Mouse (Mus musculus) midbrain, embryonic 10.5 days (tissue): Measurements from ENCODE around the gene Dus3l. TPM values are rescaled to one million over a fixed set of nuclear protein-coding genes. Genes with fewer than 3 reads are reported as not detected.
A peak's percentile ranks its signal among the peaks of the same experiment; 100 is the strongest.

Source experiments
- DNase-seq: peaks from one replicate; pipeline ENCODE4 v3.0.0-alpha.2; 2017; ENCODE audit warnings: low spot score
- H3K27ac ChIP-seq: fragments of 300-500 bp; sonication (generic); replicated peaks from 2 replicates; pipeline ENCODE4 v1.5.1; 2016; ENCODE audit warnings: mild to moderate bottlenecking
- H3K27me3 ChIP-seq: fragments of 300-500 bp; sonication (generic); 2 replicates; pipeline ENCODE4 v1.6.1; 2016; ENCODE audit warnings: low read depth, mild to moderate bottlenecking; ENCODE audit not compliant: poor library complexity, severe bottlenecking
- H3K36me3 ChIP-seq: fragments of 300-500 bp; sonication (generic); 2 replicates; pipeline ENCODE4 v1.6.1; 2016; ENCODE audit warnings: mild to moderate bottlenecking, moderate library complexity
- H3K4me1 ChIP-seq: fragments of 300-500 bp; sonication (generic); 2 replicates; pipeline ENCODE4 v1.6.1; 2016
- H3K4me3 ChIP-seq: fragments of 300-500 bp; sonication (generic); 2 replicates; pipeline ENCODE4 v1.5.1; 2016; ENCODE audit warnings: mild to moderate bottlenecking, moderate library complexity
- H3K9me3 ChIP-seq: fragments of 300-500 bp; sonication (generic); replicated peaks from 2 replicates; pipeline ENCODE4 v1.6.1; 2016; ENCODE audit warnings: mild to moderate bottlenecking
- WGBS: fragments of 180-500 bp; shearing (Covaris S2); methylation state at CpG from one replicate; pipeline ENCODE4 v1.1.7; 2016; 5-methylcytosine and 5-hydroxymethylcytosine counted together
- polyA plus RNA-seq: library from polyadenylated mRNA; unstranded; fragments of >200 nt; fragmentation: Nextera tagmentation; extraction: Ambion mirVana; gene quantifications from 2 replicates; pipeline ENCODE4 v1.2.1, GENCODE M21; 2016

The Dus3l gene
- 44.7 and 45.6 TPM in 2 replicates for polyA plus RNA-seq

DNA sequence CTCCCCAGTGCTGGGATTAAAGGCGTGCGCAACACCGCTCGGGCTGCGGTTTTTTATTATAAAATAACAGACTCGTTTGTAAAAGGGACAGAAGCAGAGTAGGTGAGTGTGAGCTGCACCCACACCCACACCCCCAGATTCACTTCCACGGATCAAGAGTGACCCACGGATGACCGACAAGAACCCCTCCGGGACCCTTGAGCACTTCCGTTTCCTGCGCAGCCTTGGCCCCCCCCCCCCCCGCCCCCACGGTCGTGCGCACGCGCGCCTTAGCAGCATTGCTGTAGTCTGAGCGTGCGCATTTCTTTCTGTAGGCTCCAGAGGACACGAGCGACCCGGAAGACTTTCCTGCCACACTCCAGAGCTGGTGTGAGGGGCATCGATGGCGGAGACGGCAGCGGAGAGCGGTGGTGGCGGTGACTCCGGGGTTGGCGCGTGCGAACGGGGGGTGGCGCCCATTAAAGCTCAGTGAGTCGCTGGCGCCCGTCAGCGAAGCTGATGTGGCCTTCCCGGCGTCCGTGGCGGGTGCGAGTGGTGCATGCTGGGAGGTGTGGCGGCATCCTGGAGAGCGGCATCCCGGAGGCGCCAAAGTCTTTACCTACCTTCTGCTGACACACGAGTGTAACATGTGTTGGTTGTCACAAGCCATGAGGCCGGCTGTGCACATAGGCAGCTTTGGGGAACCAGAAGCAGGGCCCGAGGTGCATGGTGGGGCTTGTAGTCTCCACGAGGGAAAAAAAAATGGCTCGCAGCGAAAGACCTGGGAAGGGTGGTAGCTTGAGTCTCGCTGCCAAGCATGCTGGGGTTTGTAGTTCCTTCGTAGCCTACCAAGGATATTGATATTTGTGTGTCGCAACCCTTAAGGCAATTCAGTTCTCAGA, at the start of gene Dus3l:
Gene Dus3l (plus strand): TSS at position 284 of the 881 bp plus-strand sequence.
- Histone ChIP-seq H3K27me3 (peaks cover 19% of the 10 kb centered on the region), H3K4me3 (peak within 1 kb of the TSS; percentile 85), H3K36me3 (peaks cover 34% of the 10 kb centered on the region), H3K9me3 (no peaks in the 10 kb centered on the region), H3K4me1 (peaks cover 38% of the 10 kb centered on the region), H3K27ac (peak within 1 kb of the TSS; percentile 97)
- WGBS: 3% methylated on average over 58 of the region's 58 CpGs
- peak; percentile 91 for DNase-seq

DNA sequence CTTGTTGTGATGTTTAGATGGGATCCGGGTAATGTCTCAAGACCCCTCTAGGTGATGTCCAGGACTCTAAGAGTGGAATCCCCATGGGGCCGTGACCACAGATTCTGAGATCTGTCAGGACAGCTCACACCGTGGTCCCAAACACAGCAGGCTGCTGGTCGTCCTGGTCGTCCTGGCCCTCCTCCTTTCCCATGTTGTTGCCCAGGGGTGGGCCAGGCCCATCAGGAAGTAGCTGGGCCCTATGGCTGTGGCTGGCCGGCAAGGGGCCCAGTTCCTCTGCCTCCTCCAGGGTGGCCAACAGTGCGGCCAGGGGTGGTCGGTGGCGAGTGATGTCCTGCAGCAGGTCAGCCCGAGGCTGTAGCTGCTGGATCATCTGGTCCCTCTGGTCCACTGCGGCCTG, 49.2 kb upstream of the Dus3l start:
- Histone ChIP-seq H3K4me1 (peaks cover 41% of the 10 kb centered on the region), H3K27ac (no peak overlapping the region), H3K4me3 (peak overlapping the region; percentile 88), H3K27me3 (no peaks in the 10 kb centered on the region), H3K36me3 (peaks cover 30% of the 10 kb centered on the region), H3K9me3 (no peaks in the 10 kb centered on the region)
- WGBS: 64% methylated on average over 11 of the region's 11 CpGs
- no peak for DNase-seq

DNA sequence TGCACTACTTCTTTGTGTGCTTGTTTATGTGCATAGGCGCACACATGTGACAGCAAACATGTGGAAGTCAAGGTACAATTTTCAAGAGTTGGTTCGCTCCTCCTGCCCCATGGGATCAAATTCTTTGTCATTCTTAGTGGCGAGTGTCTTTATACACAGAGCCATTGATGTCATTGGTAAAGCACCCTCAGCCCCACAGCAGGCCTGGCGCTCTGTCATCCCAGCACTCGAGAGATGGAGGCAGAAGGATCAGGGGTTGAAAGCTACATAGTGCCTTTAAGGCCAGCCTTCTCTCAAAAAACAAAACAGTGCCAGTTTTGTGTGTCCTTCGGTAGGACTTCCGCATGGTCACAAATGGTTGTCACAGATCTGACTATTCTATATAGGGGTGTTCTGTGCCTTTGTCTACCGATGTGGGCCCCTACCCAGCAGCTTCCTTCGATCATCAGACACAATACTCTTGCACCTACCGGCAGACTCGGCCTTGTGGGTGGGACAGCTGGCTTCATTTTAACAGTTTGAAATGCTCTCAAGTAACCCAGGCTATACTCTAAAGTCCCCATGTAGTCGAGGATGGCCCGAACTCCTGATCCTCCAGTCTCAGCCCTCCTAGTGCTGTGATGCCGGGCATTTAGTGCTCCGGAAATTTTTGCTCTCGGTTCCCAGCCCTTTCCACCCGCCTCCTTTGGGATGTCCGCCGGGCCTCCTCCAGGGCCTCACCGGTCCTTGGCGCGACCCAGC, 48.5 kb upstream of the Dus3l start:
- H3K9me3 ChIP-seq: no peaks in the 10 kb centered on the region
- peaks cover 30% of the 10 kb centered on the region for H3K36me3 ChIP-seq
- no peak for DNase-seq
- H3K27ac ChIP-seq: peak overlapping the region; percentile 85
- WGBS: 27% methylated on average over 22 of the region's 22 CpGs
- peak overlapping the region; percentile 88 for H3K4me3 ChIP-seq
- H3K4me1 ChIP-seq: peaks cover 41% of the 10 kb centered on the region
- no peaks in the 10 kb centered on the region for H3K27me3 ChIP-seq

DNA sequence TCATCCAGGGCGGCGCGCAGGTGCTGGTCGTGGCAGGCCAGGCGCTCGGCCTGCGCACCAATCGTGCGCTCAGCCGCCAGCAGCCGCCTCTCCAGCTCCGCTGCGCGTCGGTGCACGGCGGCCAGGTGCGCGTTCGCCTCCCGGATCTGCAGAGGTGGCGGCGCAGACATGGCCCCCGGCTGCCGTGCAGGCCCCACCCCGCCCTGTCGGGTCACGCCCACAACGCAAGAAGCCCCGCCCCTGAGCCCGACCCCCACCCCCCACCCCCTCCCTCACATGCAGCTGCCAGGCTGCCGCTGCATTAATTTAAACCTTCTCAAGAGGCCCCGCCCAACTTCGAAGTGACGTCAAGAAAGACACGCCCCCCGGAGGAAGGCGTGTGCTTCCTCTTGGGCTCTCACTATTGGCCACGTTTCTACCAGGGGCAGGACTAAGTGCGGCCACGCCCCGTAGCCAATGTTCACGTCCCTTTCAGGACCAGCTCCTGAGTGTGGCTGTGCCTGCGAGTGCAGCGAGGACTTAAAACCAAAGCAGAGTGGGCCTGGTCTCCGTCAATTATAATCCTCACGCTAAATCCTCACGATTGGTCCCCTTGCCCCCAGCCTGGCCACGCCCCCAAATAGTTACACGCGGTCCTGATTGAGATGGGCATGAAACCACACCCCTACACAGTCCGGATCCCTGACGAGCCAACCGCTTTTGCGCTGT, 47.7 kb upstream of the Dus3l start:
- no peaks in the 10 kb centered on the region for H3K9me3 ChIP-seq
- H3K27me3 ChIP-seq: no peaks in the 10 kb centered on the region
- peak overlapping the region; percentile 88 for H3K4me3 ChIP-seq
- peaks cover 41% of the 10 kb centered on the region for H3K4me1 ChIP-seq
- H3K27ac ChIP-seq: peak overlapping the region; percentile 94
- under 1% methylated on average over 55 of the region's 55 CpGs for WGBS
- peaks cover 30% of the 10 kb centered on the region for H3K36me3 ChIP-seq
- DNase-seq: peak; percentile 98

DNA sequence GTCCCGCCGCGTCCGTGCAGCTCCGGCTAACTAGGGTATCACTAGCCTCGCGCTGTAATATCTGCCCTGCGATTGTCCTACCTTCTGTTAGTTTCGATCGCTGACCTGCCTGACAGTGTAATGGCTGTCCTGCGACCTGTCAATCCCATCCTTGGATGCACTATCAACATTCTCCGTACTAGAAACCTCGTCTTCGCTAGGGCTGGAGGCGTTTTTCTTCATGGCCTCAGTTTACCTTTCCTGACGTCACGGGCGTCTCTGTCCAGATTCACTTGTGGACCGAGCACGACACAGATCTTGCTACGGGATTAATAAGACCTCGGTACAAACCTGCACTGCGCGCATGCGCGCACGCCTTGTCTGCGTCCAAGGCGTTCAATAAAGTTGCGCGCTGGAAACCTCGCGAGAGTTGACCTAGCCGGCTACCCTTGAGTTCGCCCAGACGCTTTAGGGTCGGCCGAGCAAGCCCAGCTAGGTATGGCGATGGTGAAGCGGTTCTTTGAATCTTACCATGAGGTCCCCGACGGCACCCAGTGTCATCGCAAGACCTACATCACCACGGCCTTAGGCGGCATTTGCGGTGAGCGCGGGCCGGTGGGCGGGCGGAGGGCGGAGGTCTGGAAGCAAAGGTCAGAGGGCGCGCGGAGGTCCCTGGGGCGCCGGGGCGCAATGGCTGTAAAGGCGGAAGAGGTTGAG, 47.0 kb upstream of the Dus3l start, which contains the start of the genes Ndufa11 and Vmac:
Gene Ndufa11 (plus strand): TSS at position 405 of the 696 bp plus-strand sequence.
Gene Vmac (minus strand): TSS at position 660 of the 696 bp plus-strand sequence.
- Histone ChIP-seq H3K4me3 (peak within 1 kb of the TSS; percentile 88), H3K27ac (peak within 1 kb of the TSS; percentile 94), H3K36me3 (peaks cover 30% of the 10 kb centered on the region), H3K9me3 (no peaks in the 10 kb centered on the region), H3K27me3 (no peaks in the 10 kb centered on the region), H3K4me1 (peaks cover 41% of the 10 kb centered on the region)
- DNase-seq: peak; percentile 97
- WGBS: under 1% methylated on average over 59 of the region's 59 CpGs

DNA sequence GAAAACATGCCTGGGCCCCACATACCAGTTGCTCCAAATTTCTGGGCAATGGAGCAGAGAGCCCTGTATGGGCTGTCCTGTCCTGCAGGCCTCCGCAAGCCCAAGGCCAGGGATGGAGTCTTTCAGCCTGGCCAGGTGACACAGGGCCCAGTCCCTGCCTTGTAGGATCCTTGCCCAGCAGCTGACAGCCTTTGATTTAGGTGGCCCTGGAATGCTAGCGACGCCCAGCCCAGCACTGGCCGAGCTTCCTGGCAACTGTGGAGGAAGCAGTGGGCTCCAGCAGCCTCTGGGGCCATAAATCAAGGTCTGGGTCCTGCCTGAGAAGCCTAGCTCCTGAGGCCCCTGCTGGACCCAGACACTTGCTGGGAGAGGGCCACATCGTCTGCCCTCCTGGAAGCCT, 42.1 kb upstream of the Dus3l start:
- Histone ChIP-seq H3K36me3 (peaks cover 50% of the 10 kb centered on the region), H3K4me3 (no peak overlapping the region), H3K4me1 (peaks cover 35% of the 10 kb centered on the region), H3K27ac (no peak overlapping the region), H3K27me3 (no peaks in the 10 kb centered on the region), H3K9me3 (no peaks in the 10 kb centered on the region)
- DNase-seq: no peak
- WGBS: 91% methylated on average over 5 of the region's 5 CpGs

DNA sequence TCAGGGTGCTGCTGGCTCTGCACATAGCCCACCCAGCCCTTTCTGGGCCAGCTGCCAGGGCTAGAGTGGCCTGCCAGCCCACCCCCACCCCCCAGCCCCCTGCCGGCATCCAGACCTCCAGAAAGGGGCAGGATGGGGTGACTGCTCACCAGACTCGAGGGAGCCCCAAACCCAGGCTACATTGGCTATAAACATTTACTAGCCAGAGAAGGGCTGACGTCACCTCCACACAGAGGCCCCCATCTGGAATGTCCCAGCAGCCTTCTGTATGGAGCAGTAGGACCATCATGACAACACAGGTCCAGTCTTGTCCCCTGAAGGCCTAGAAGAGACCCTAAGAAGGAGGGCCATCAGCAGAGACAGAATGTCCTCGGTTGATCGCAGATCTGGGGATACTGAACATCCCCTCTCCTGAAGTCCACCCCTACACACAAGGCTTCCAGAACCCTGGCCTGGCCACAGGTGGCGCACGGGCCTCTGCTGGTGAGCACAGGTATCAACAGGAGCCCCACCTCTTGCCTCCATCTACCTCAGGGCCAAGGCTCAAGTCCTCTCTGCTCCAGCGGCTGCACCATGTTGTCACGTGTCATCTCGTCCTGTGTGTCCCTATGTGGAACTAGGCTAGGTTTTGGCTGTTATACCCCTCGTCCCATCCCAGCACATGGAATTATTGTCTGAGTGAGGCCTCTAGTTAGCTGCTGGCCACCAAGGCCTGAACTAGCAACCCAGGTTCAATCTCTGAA, 41.0 kb upstream of the Dus3l start:
- H3K27me3 ChIP-seq: no peaks in the 10 kb centered on the region
- peaks cover 37% of the 10 kb centered on the region for H3K4me1 ChIP-seq
- H3K4me3 ChIP-seq: no peak overlapping the region
- DNase-seq: no peak
- 88% methylated on average over 11 of the region's 11 CpGs for WGBS
- peaks cover 50% of the 10 kb centered on the region for H3K36me3 ChIP-seq
- no peaks in the 10 kb centered on the region for H3K9me3 ChIP-seq
- no peak overlapping the region for H3K27ac ChIP-seq

DNA sequence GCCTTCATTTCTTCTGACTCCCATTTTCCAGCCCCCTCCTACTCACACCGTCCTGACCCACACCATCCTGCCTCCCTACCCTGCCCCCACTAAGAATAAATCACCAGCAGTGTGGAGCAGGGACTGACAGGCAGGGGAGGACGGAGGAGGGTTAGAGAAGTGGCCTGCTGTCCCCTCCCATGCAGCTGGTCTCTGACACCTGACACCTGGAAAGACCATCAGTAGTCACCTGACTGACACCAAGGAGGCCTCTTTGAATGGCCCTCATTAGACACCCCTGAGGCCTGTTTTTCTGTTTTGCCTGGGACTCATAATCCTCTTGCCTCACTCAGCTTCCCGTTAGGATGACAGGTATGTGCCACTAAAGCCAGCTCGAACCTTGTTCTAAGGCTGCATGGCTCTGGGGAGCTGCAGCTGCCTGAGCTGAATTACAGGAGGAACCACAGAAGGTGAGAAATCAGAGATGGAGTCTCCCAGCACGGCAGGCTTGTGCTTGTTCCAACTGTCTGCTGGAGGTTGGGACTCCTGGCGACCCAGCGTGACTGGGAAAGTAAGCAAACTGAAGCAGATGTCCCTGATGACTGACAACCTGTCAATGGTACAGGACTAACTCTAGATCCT, 37.4 kb upstream of the Dus3l start:
- 17% methylated on average over 7 of the region's 7 CpGs for WGBS
- Histone ChIP-seq H3K4me1 (peaks cover 26% of the 10 kb centered on the region), H3K27ac (peak overlapping the region; percentile 23; the same call in 1 of the 2 replicates), H3K36me3 (peaks cover 29% of the 10 kb centered on the region), H3K27me3 (no peaks in the 10 kb centered on the region), H3K4me3 (no peak overlapping the region), H3K9me3 (no peaks in the 10 kb centered on the region)
- DNase-seq: no peak

DNA sequence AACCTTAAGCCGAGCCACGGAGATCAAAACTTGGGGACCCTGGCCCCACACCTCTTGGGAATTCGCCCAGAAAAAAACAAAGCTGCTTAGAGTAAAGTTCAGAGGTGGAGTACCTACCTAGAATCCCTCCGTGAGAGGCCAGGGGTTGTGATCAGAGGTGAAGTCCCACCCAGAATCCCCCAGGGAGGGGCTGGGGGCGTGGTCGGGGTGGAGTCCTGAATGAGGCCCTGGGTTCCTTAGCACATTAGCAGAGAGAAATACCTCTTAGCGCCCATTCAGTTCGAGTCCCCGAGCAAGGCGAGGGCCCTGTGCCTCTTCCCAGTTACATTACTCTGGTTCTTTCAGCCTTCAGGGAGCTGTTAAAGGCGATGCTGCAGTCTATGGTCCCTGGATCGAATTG, 36.9 kb upstream of the Dus3l start:
- WGBS: 13% methylated on average over 12 of the region's 12 CpGs
- 0 out of 2 replicates have a peak overlapping the region, but pooled peaks have one; percentile 4 for H3K27ac ChIP-seq
- H3K27me3 ChIP-seq: no peaks in the 10 kb centered on the region
- no peaks in the 10 kb centered on the region for H3K9me3 ChIP-seq
- peaks cover 24% of the 10 kb centered on the region for H3K36me3 ChIP-seq
- no peak overlapping the region for H3K4me3 ChIP-seq
- DNase-seq: no peak
- H3K4me1 ChIP-seq: peaks cover 26% of the 10 kb centered on the region

DNA sequence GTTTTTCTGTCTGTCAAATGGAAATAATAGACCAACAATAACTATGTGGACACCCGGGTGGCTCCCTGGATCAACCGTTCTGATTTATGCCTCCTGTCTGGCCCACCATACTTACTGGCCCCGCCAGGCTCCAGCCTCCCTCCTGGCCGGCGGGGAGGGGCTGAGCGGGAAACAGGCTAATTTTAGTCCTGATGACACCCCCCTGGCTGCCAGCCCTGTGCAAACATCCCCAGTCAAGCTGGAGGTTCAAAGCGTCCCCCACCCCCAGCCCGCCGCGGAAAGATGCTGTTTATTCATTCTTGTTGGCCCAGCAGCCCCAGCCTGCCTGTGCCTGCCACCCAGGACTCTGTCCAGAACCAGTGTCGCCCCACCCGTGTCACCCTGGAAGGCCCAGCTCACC, 36.4 kb upstream of the Dus3l start:
- H3K4me3 ChIP-seq: no peak overlapping the region
- whole genome bisulfite sequencing: 42% methylated on average over 12 of the region's 12 CpGs
- H3K9me3 ChIP-seq: no peaks in the 10 kb centered on the region
- DNase-seq: no peak
- no peaks in the 10 kb centered on the region for H3K27me3 ChIP-seq
- H3K4me1 ChIP-seq: peaks cover 26% of the 10 kb centered on the region
- peaks cover 20% of the 10 kb centered on the region for H3K36me3 ChIP-seq
- peak overlapping the region; percentile 4; the same call in 1 of the 2 replicates for H3K27ac ChIP-seq

DNA sequence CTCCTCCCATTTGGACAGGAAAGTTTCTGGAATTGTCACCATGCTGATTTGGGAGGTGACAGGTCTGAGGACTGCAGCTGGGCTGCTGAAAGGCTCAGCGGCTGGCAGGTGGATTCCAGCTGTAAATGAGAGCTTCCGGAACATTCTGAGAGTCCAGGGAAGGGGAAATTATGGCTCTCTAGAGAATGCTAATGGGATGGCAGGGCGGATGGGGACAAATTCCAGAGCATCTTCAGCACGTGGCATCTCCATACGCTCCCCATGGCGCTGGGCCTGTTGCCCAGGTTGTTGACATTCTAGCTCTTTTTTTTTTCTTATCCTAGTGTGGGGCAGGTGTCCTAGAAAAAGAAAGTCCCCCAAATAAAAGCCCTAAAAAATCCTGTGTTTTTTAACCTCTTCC, 35.4 kb upstream of the Dus3l start:
- peaks cover 9% of the 10 kb centered on the region for H3K36me3 ChIP-seq
- DNase-seq: no peak
- no peak overlapping the region for H3K27ac ChIP-seq
- 66% methylated on average over 6 of the region's 6 CpGs for WGBS
- no peaks in the 10 kb centered on the region for H3K27me3 ChIP-seq
- peaks cover 26% of the 10 kb centered on the region for H3K4me1 ChIP-seq
- no peaks in the 10 kb centered on the region for H3K9me3 ChIP-seq
- H3K4me3 ChIP-seq: no peak overlapping the region
